Mouse (Mus musculus): Measurements from ENCODE around the gene CN725425. TPM values are rescaled to one million over a fixed set of nuclear protein-coding genes. Genes with fewer than 3 reads are reported as not detected.

The CN725425 gene
- total and polyA plus RNA-seq, 3 experiments = not detected

DNA sequence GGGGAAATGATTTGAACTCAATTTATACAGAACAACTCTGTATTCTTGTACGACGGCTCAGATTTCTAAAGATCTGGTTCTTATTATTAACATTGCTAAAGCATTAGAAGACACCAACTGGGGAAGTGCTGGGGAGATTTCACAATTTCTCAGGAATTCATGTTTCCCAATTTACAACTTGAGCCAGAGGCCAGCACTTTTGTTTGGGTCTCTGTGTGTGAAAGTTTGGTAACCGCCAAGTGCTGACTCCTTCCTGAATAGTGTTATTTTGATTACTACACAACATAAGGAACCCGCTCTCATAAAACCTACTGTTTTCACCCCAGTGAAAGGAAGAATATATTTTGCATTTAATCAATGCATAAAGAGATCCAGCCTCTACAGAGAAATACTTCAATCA, 27.1 kb upstream of the CN725425 start:
- Histone ChIP-seq H3K4me1 (ENCODE audit: control insufficient read depth in 1 of 2, insufficient read depth in 2 of 2) (no peaks in the 10 kb centered on the region), H3K9ac (ENCODE audit: insufficient read depth, low read depth) (no peak overlapping the region), H3K27me3 (replicated peaks) (no peaks in the 10 kb centered on the region), H3K4me2 (ENCODE audit: insufficient read depth, low read depth, poor library complexity, severe bottlenecking) (no peak overlapping the region), H3K4me3 (replicated peaks in 1 of 3; ENCODE audit: low read depth in 2 of 3, low read length in 2 of 3, poor library complexity in 1 of 3) (no peak overlapping the region), H3K79me2 (replicated peaks; ENCODE audit: control insufficient read depth, extremely low read depth, insufficient read depth, poor library complexity, severe bottlenecking) (no peaks in the 10 kb centered on the region), H3K27ac (ENCODE audit: insufficient read depth, low read depth) (no peak overlapping the region), H3K9me3 (replicated peaks; ENCODE audit: low read length) (peaks cover 40% of the 10 kb centered on the region), H3K36me3 (replicated peaks in 1 of 2; ENCODE audit: control insufficient read depth in 1 of 2, insufficient read depth in 1 of 2, low read length in 1 of 2) (no peaks in the 10 kb centered on the region)
- in situ Hi-C loops (cut with MboI; ENCODE audit: low pct_ligation_motif_present, low pct_unique_long_range_greater_than_20kb, low sequenced_read_pairs) = no loop called here
- TF ChIP-seq TBP (conservative IDR thresholded peaks at IDR 0.05; ENCODE audit: low read depth, low read length) (no peak), CTCF (conservative IDR thresholded peaks at IDR 0.05 in 1 of 2, IDR thresholded peaks at IDR 0.05 in 1 of 2; ENCODE audit: low read depth in 2 of 2, low read length in 2 of 2) (no peak), HCFC1 (IDR thresholded peaks at IDR 0.05; ENCODE audit: low read depth, low read length) (no peak), GABPA (IDR thresholded peaks at IDR 0.05; ENCODE audit: insufficient replicate concordance, low read depth, low read length) (no peak), MXI1 (IDR thresholded peaks at IDR 0.05; ENCODE audit: low read depth, low read length) (no peak), ELF1 (IDR thresholded peaks at IDR 0.05; ENCODE audit: low read depth, low read length) (no peak), ZNF384 (IDR thresholded peaks at IDR 0.05; ENCODE audit: low read depth, low read length) (no peak)
- DNase-seq (ENCODE audit: extremely low read depth) = no peak
- dilution Hi-C loops (cut with MboI; ENCODE audit: extremely low pct_ligation_motif_present, extremely low pct_unique_long_range_greater_than_20kb, low sequenced_read_pairs) = no loop called here

GRCm38 (mm10) chr15:91178656-91179314, 20.5 kb upstream of the CN725425 start:
- Histone ChIP-seq H3K9ac (ENCODE audit: insufficient read depth, low read depth) (no peak overlapping the region), H3K4me2 (ENCODE audit: insufficient read depth, low read depth, poor library complexity, severe bottlenecking) (no peak overlapping the region), H3K79me2 (replicated peaks; ENCODE audit: control insufficient read depth, extremely low read depth, insufficient read depth, poor library complexity, severe bottlenecking) (no peaks in the 10 kb centered on the region), H3K4me3 (replicated peaks in 1 of 3; ENCODE audit: low read depth in 2 of 3, low read length in 2 of 3, poor library complexity in 1 of 3) (no peak overlapping the region), H3K27me3 (replicated peaks) (no peaks in the 10 kb centered on the region), H3K9me3 (replicated peaks; ENCODE audit: low read length) (peaks cover 30% of the 10 kb centered on the region), H3K4me1 (ENCODE audit: control insufficient read depth in 1 of 2, insufficient read depth in 2 of 2) (no peaks in the 10 kb centered on the region), H3K27ac (ENCODE audit: insufficient read depth, low read depth) (no peak overlapping the region), H3K36me3 (replicated peaks in 1 of 2; ENCODE audit: control insufficient read depth in 1 of 2, insufficient read depth in 1 of 2, low read length in 1 of 2) (no peaks in the 10 kb centered on the region)
- TF ChIP-seq RCOR1 (conservative IDR thresholded peaks at IDR 0.05; ENCODE audit: low read depth, low read length) = no peak
- TF ChIP-seq MEF2A (IDR thresholded peaks at IDR 0.05; ENCODE audit: borderline replicate concordance, low read depth, low read length) = no peak
- TF ChIP-seq MAFK (IDR thresholded peaks at IDR 0.05; ENCODE audit: insufficient replicate concordance, low read length) = no peak
- TF ChIP-seq E2F4 (IDR thresholded peaks at IDR 0.05; ENCODE audit: insufficient replicate concordance, low read depth, low read length) = no peak
- TF ChIP-seq TBP (conservative IDR thresholded peaks at IDR 0.05; ENCODE audit: low read depth, low read length) = no peak
- TF ChIP-seq POLR2AphosphoS2 (IDR thresholded peaks at IDR 0.05; ENCODE audit: low read depth, low read length) = no peak
- TF ChIP-seq ZMIZ1 (IDR thresholded peaks at IDR 0.05; ENCODE audit: low read depth, low read length) = no peak
- TF ChIP-seq ZNF384 (IDR thresholded peaks at IDR 0.05; ENCODE audit: low read depth, low read length) = no peak
- no peak for TF ChIP-seq ETS1 (conservative IDR thresholded peaks at IDR 0.05; ENCODE audit: low read depth, low read length)
- TF ChIP-seq RAD21 (IDR thresholded peaks at IDR 0.05; ENCODE audit: low read depth, low read length) = no peak
- TF ChIP-seq MAX (IDR thresholded peaks at IDR 0.05; ENCODE audit: low read length) = no peak
- TF ChIP-seq HCFC1 (IDR thresholded peaks at IDR 0.05; ENCODE audit: low read depth, low read length) = no peak
- in situ Hi-C loops (cut with MboI; ENCODE audit: low pct_ligation_motif_present, low pct_unique_long_range_greater_than_20kb, low sequenced_read_pairs) = no loop called here
- no peak for DNase-seq (ENCODE audit: extremely low read depth)
- dilution Hi-C loops (cut with MboI; ENCODE audit: extremely low pct_ligation_motif_present, extremely low pct_unique_long_range_greater_than_20kb, low sequenced_read_pairs) = no loop called here
